Mouse (Mus musculus): ENCODE measurements at regions not wholly inside any gene's neighbourhood (a gene's known extent, or its start where the extent isn't known, plus 50 kb on each side); places are given as distances from the start of the nearest gene placed in this dataset.
"Not testable (repeated sequence)": the region's sequence is repeated elsewhere in the genome, so short reads cannot be mapped to it uniquely, and the experiment has no call there.

GRCm38 (mm10) chr13:57061656-57062055, 165.9 kb upstream of the Trpc7 start:
- Histone ChIP-seq H3K4me3 (ENCODE audit: low read length) (no peak overlapping the region), H3K9ac (ENCODE audit: low read length) (no peak overlapping the region), H3K4me2 (ENCODE audit: low read depth, low read length) (no peak overlapping the region), H3K27me3 (ENCODE audit: control insufficient read depth, insufficient read depth, low read length) (no peaks in the 10 kb centered on the region), H3K27ac (ENCODE audit: low read length) (no peak overlapping the region), H3K4me1 (ENCODE audit: control insufficient read depth, insufficient read depth, low read length) (no peaks in the 10 kb centered on the region), H3K36me3 (ENCODE audit: control insufficient read depth, insufficient read depth) (no peaks in the 10 kb centered on the region), H3K9me3 (replicated peaks; ENCODE audit: control insufficient read depth, low read length) (no peaks in the 10 kb centered on the region)
- ATAC-seq (replicated peaks; ENCODE audit: extremely low read depth, insufficient read depth, low FRiP score) = no peak
- WGBS = 72% methylated on average over 9 of the region's 9 CpGs

DNA sequence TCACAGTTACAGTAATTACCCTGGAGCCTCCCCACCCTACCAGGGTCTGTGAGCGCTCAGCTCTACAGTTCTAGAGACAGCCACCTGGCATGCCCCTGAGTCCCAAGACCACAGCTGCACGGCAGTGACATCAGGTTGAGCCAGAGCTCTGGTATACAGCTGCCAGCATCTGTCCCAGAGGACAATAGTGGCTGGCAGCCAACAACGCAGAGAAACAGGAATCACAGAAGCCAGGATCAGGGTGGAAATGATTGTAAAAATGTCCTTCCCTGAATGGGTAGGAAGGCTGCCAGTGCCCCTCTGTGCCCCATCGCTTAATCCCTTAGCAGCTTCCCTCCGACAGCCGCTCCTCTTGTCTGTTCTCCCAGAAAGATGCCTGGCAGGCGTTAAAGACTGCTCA, 165.3 kb upstream of the Trpc7 start:
- H3K27me3 ChIP-seq (ENCODE audit: control insufficient read depth, insufficient read depth, low read length) = no peaks in the 10 kb centered on the region
- WGBS = 51% methylated on average over 7 of the region's 7 CpGs
- no peaks in the 10 kb centered on the region for H3K36me3 ChIP-seq (ENCODE audit: control insufficient read depth, insufficient read depth)
- H3K4me2 ChIP-seq (ENCODE audit: low read depth, low read length) = no peak overlapping the region
- H3K27ac ChIP-seq (ENCODE audit: low read length) = no peak overlapping the region
- ATAC-seq (replicated peaks; ENCODE audit: extremely low read depth, insufficient read depth, low FRiP score) = no peak
- H3K4me3 ChIP-seq (ENCODE audit: low read length) = no peak overlapping the region
- H3K9ac ChIP-seq (ENCODE audit: low read length) = no peak overlapping the region
- H3K9me3 ChIP-seq (replicated peaks; ENCODE audit: control insufficient read depth, low read length) = no peaks in the 10 kb centered on the region
- H3K4me1 ChIP-seq (ENCODE audit: control insufficient read depth, insufficient read depth, low read length) = no peaks in the 10 kb centered on the region

DNA sequence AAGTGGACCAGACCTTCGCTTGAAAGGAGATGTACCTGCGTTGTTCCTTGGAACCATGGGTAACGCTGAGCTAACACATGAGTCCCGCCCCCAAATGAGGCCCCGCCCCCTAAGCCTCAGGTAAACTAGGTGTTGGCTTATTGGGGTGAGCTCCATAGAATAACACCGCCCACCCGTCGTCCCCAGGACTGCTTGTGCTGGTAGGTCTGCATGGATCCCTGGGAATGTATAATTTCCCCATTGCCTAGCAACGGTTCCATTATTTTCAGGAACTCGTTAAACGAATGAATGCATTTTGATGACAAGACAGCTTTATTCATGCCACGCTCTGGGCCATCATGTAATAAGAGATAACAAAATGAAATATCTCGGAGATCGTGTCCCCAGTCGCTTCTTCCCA, 161.0 kb upstream of the Trpc7 start:
- Histone ChIP-seq H3K36me3 (ENCODE audit: control insufficient read depth, insufficient read depth) (no peaks in the 10 kb centered on the region), H3K4me2 (ENCODE audit: low read depth, low read length) (no peak overlapping the region), H3K4me3 (ENCODE audit: low read length) (no peak overlapping the region), H3K4me1 (ENCODE audit: control insufficient read depth, insufficient read depth, low read length) (no peaks in the 10 kb centered on the region), H3K9ac (ENCODE audit: low read length) (no peak overlapping the region), H3K9me3 (replicated peaks; ENCODE audit: control insufficient read depth, low read length) (no peaks in the 10 kb centered on the region), H3K27me3 (ENCODE audit: control insufficient read depth, insufficient read depth, low read length) (no peaks in the 10 kb centered on the region), H3K27ac (ENCODE audit: low read length) (no peak overlapping the region)
- ATAC-seq (replicated peaks; ENCODE audit: extremely low read depth, insufficient read depth, low FRiP score) = no peak
- 85% methylated on average over 15 of the region's 15 CpGs for WGBS

DNA sequence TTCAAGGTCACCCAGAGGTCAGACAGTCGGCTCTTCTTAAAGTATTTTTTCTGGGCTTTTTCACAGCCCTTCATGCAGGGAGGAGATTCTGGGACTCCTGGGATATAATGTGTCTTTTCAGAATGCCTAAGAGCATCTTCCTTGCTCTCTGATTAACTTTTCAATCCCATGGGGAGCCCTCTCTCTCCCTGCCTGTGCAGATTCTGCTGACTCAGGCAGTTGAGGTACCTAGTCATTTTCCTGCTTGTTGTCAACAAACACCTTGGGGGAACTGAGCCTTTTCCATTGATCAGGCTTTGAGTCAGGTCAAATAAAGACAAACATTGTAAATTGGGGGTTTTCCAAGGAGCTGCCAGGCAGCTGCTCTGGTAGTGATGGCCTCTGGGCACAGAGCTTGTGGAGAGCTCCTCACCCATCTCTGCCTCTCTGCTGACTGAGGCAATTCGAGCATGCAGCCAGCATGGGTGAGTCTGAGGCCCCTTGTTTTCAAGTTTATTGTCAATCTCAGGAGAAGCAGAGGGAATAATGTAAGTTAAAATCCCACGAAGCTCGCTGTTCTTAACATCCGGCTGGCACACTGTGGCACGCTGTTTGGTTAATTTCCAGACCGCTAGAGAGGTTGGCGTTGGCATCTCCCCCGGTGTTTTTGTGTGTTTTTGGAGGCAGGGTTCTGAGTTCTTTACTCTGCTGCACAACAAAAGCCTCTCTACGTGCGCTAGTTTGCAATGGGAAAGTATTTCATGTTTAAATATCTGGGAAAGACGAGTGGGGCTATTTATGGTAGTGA, 159.8 kb upstream of the Trpc7 start:
- Histone ChIP-seq H3K36me3 (ENCODE audit: control insufficient read depth, insufficient read depth) (no peaks in the 10 kb centered on the region), H3K27ac (ENCODE audit: low read length) (no peak overlapping the region), H3K4me2 (ENCODE audit: low read depth, low read length) (no peak overlapping the region), H3K9me3 (replicated peaks; ENCODE audit: control insufficient read depth, low read length) (no peaks in the 10 kb centered on the region), H3K27me3 (ENCODE audit: control insufficient read depth, insufficient read depth, low read length) (no peaks in the 10 kb centered on the region), H3K4me1 (ENCODE audit: control insufficient read depth, insufficient read depth, low read length) (no peaks in the 10 kb centered on the region), H3K4me3 (ENCODE audit: low read length) (no peak overlapping the region), H3K9ac (ENCODE audit: low read length) (no peak overlapping the region)
- no peak for ATAC-seq (replicated peaks; ENCODE audit: extremely low read depth, insufficient read depth, low FRiP score)
- WGBS = 79% methylated on average over 12 of the region's 12 CpGs

DNA sequence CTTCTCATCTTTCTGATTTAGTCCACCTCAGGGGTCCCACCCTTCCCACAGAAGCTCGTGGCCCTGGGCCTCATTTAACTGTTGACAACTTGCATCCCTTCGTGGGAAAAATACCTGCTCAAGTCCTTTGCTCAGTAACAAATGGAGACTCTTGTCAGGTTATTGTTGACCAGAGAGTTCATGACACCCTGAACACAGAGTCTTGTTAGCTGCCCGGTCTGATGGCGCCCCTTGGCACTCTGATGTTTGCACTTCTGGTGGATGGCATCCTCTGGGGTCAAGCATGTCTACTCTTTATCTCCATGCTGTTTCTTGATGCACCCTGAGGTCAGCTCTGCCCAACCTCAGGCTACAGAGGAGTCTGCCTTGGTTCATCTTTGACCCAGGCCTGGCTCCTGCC, 157.6 kb upstream of the Trpc7 start:
- Histone ChIP-seq H3K36me3 (ENCODE audit: control insufficient read depth, insufficient read depth) (no peaks in the 10 kb centered on the region), H3K9ac (ENCODE audit: low read length) (no peak overlapping the region), H3K4me1 (ENCODE audit: control insufficient read depth, insufficient read depth, low read length) (no peaks in the 10 kb centered on the region), H3K27ac (ENCODE audit: low read length) (no peak overlapping the region), H3K9me3 (replicated peaks; ENCODE audit: control insufficient read depth, low read length) (no peaks in the 10 kb centered on the region), H3K27me3 (ENCODE audit: control insufficient read depth, insufficient read depth, low read length) (no peaks in the 10 kb centered on the region), H3K4me2 (ENCODE audit: low read depth, low read length) (no peak overlapping the region), H3K4me3 (ENCODE audit: low read length) (no peak overlapping the region)
- 66% methylated on average over 4 of the region's 4 CpGs for WGBS
- ATAC-seq (replicated peaks; ENCODE audit: extremely low read depth, insufficient read depth, low FRiP score) = no peak

DNA sequence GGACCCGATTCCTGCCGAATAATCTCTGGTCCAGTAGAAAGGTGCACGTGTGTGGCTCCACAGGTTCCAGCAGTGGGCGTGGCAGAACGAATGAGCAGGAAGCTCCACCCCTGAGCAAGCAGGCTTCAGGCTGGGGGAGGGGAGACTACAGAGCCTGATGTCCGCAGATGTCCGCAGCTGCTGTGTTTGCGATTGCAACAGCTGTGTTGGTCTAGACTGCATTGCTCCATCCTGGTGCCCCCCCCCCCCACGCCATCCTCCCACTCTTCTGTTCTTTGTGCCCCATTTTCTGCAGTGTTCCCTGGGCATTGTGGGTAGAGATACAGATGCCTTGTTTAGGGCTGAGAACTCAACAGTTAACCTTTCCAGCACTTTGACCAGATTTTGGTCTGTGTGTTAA, 150.3 kb upstream of the Trpc7 start:
- ATAC-seq (replicated peaks; ENCODE audit: extremely low read depth, insufficient read depth, low FRiP score) = not testable (repeated sequence)

GRCm38 (mm10) chr13:57044455-57044854, 148.7 kb upstream of the Trpc7 start:
- no peaks in the 10 kb centered on the region for H3K9me3 ChIP-seq (replicated peaks; ENCODE audit: control insufficient read depth, low read length)
- no peaks in the 10 kb centered on the region for H3K4me1 ChIP-seq (ENCODE audit: control insufficient read depth, insufficient read depth, low read length)
- no peaks in the 10 kb centered on the region for H3K27me3 ChIP-seq (ENCODE audit: control insufficient read depth, insufficient read depth, low read length)
- H3K9ac ChIP-seq (ENCODE audit: low read length) = no peak overlapping the region
- H3K4me3 ChIP-seq (ENCODE audit: low read length) = no peak overlapping the region
- no peak for ATAC-seq (replicated peaks; ENCODE audit: extremely low read depth, insufficient read depth, low FRiP score)
- no peak overlapping the region for H3K27ac ChIP-seq (ENCODE audit: low read length)
- WGBS = 83% methylated on average over 8 of the region's 8 CpGs
- no peak overlapping the region for H3K4me2 ChIP-seq (ENCODE audit: low read depth, low read length)
- H3K36me3 ChIP-seq (ENCODE audit: control insufficient read depth, insufficient read depth) = no peaks in the 10 kb centered on the region

More for the DNA sequence above, 150.3 kb upstream of the Trpc7 start:
- not testable (repeated sequence) for H3K4me2 ChIP-seq (ENCODE audit: low read depth, low read length); H3K36me3 ChIP-seq (ENCODE audit: control insufficient read depth, insufficient read depth); H3K9me3 ChIP-seq (replicated peaks; ENCODE audit: control insufficient read depth, low read length); H3K27ac ChIP-seq (ENCODE audit: low read length); H3K27me3 ChIP-seq (ENCODE audit: control insufficient read depth, insufficient read depth, low read length); H3K4me3 ChIP-seq (ENCODE audit: low read length); H3K9ac ChIP-seq (ENCODE audit: low read length); H3K4me1 ChIP-seq (ENCODE audit: control insufficient read depth, insufficient read depth, low read length)
- WGBS = 14% methylated on average over 5 of the region's 9 CpGs

DNA sequence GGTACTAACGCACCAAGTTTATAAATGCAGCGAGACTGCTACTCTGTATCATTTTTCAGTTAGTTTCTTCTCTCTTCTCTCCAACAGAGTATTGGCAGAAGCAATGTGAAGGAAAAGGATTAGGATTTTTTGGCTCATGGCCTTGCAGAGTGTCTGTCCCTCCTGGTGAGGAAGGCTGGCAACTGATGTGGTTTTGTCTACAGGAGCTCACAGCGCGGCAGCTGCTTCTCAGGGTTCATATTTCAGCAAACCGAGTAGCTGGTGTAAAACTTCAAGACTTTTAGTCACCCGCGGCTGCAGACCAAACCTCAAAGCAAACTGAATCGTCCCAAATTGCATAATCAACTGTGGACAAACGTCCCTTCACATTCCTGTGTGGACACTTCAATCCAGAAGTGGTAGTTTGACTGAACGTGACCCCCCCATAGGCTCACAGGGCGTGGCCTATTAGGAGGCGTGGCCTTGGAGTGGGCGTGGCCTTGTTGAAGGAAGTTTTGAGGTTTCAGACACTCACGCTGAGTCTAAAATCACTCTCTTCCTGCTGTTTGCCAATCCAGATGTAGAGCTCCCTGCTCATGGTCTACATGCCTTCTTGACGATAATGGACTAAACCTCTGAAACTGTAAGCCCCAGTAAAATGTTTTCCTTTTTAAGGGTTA, 147.7 kb upstream of the Trpc7 start:
- Histone ChIP-seq H3K9me3 (replicated peaks; ENCODE audit: control insufficient read depth, low read length) (no peaks in the 10 kb centered on the region), H3K4me2 (ENCODE audit: low read depth, low read length) (no peak overlapping the region), H3K27ac (ENCODE audit: low read length) (no peak overlapping the region), H3K4me3 (ENCODE audit: low read length) (no peak overlapping the region), H3K36me3 (ENCODE audit: control insufficient read depth, insufficient read depth) (no peaks in the 10 kb centered on the region), H3K4me1 (ENCODE audit: control insufficient read depth, insufficient read depth, low read length) (no peaks in the 10 kb centered on the region), H3K27me3 (ENCODE audit: control insufficient read depth, insufficient read depth, low read length) (no peaks in the 10 kb centered on the region), H3K9ac (ENCODE audit: low read length) (no peak overlapping the region)
- WGBS = 81% methylated on average over 15 of the region's 15 CpGs
- no peak for ATAC-seq (replicated peaks; ENCODE audit: extremely low read depth, insufficient read depth, low FRiP score)

- Histone ChIP-seq H3K36me3 (ENCODE audit: control insufficient read depth, insufficient read depth) (no peaks in the 10 kb centered on the region), H3K27me3 (ENCODE audit: control insufficient read depth, insufficient read depth, low read length) (no peaks in the 10 kb centered on the region), H3K27ac (ENCODE audit: low read length) (no peak overlapping the region), H3K9me3 (replicated peaks; ENCODE audit: control insufficient read depth, low read length) (no peaks in the 10 kb centered on the region), H3K4me2 (ENCODE audit: low read depth, low read length) (no peak overlapping the region), H3K4me1 (ENCODE audit: control insufficient read depth, insufficient read depth, low read length) (no peaks in the 10 kb centered on the region), H3K4me3 (ENCODE audit: low read length) (no peak overlapping the region), H3K9ac (ENCODE audit: low read length) (no peak overlapping the region)
- 70% methylated on average over 5 of the region's 5 CpGs for WGBS
- no peak for ATAC-seq (replicated peaks; ENCODE audit: extremely low read depth, insufficient read depth, low FRiP score)
Measured at GRCm38 (mm10) chr13:57042514-57042913, 146.7 kb upstream of the Trpc7 start.
